Mouse (Mus musculus) MEL (cell line): Measurements from ENCODE around the gene Smagp. TPM values are rescaled to one million over a fixed set of nuclear protein-coding genes. Genes with fewer than 3 reads are reported as not detected.
A peak's percentile ranks its signal among the peaks of the same experiment; 100 is the strongest.

Experiments
- DNase-seq: peaks from one replicate; pipeline ENCODE4 v3.0.0; 2011; ENCODE audit warnings: low read depth, low spot score
- H3K27ac ChIP-seq: 2 replicates; pipeline ENCODE4 v1.5.1; 2012; ENCODE audit warnings: low read depth, mild to moderate bottlenecking, control low read depth, low read length, moderate library complexity; ENCODE audit not compliant: control insufficient read depth
- H3K27me3 ChIP-seq, 2 experiments: fragments of 150-350 bp in 1 of 2; sonication (generic) in 1 of 2; 2 replicates each; pipeline ENCODE4 v1.6.1; 2012; ENCODE audit warnings: low read length in 2 of 2, mild to moderate bottlenecking in 2 of 2, improper control_type of control experiment in 1 of 2, moderate library complexity in 1 of 2; ENCODE audit not compliant: insufficient read depth in 2 of 2, control insufficient read depth in 1 of 2
- H3K36me3 ChIP-seq, 2 experiments: 2 replicates each; pipeline ENCODE4 v1.6.1; 2012 to 2014; ENCODE audit warnings: low read length in 2 of 2, improper control_type of control experiment in 1 of 2, inconsistent platforms in 1 of 2, mild to moderate bottlenecking in 1 of 2; ENCODE audit not compliant: insufficient read depth in 2 of 2, control insufficient read depth in 1 of 2
- H3K4me1 ChIP-seq, 2 experiments: fragments of 150-350 bp in 1 of 2; sonication (generic) in 1 of 2; 2 replicates each; pipeline ENCODE4 v1.6.1; 2012; ENCODE audit warnings: low read length in 2 of 2, improper control_type of control experiment in 1 of 2, mild to moderate bottlenecking in 1 of 2; ENCODE audit not compliant: insufficient read depth in 2 of 2, control insufficient read depth in 1 of 2
- H3K4me3 ChIP-seq, 2 experiments: fragments of 150-350 bp in 1 of 2; sonication (generic) in 1 of 2; 2 replicates each; pipeline ENCODE4 v1.5.1; 2012; ENCODE audit warnings: low read depth in 2 of 2, low read length in 2 of 2, mild to moderate bottlenecking in 2 of 2, moderate library complexity in 2 of 2, control low read depth in 1 of 2, improper control_type of control experiment in 1 of 2; ENCODE audit not compliant: control insufficient read depth in 1 of 2, insufficient read depth in 1 of 2
- H3K79me2 ChIP-seq: 2 replicates; pipeline ENCODE4 v1.6.1; 2012; ENCODE audit warnings: mild to moderate bottlenecking, low read length, moderate library complexity; ENCODE audit not compliant: control insufficient read depth, poor library complexity, insufficient read depth
- H3K9ac ChIP-seq: 2 replicates; pipeline ENCODE4 v1.6.1; 2012; ENCODE audit warnings: low read depth, mild to moderate bottlenecking, control low read depth, low read length, moderate library complexity; ENCODE audit not compliant: control insufficient read depth, poor library complexity, severe bottlenecking
- H3K9me3 ChIP-seq: fragments of 150-350 bp; sonication (generic); replicated peaks from 2 replicates; pipeline ENCODE4 v1.6.1; 2012; ENCODE audit warnings: mild to moderate bottlenecking, low read length, improper control_type of control experiment, moderate library complexity; ENCODE audit not compliant: insufficient read depth
- CTCF ChIP-seq, 3 experiments: IDR thresholded peaks in 2 of 3; conservative IDR thresholded peaks in 1 of 3; 2 replicates each; pipeline ENCODE4 v1.5.1; 2011 to 2012; ENCODE audit warnings: low read length in 3 of 3, low read depth in 2 of 3, mild to moderate bottlenecking in 2 of 3, improper control_type of control experiment in 1 of 3, inconsistent platforms in 1 of 3, mixed read lengths in 1 of 3, moderate library complexity in 1 of 3; ENCODE audit not compliant: control insufficient read depth in 1 of 3, insufficient read depth in 1 of 3, poor library complexity in 1 of 3, severe bottlenecking in 1 of 3
- E2F4 ChIP-seq: IDR thresholded peaks from 2 replicates; pipeline ENCODE4 v1.6.1; 2011; ENCODE audit warnings: low read depth, low read length, improper control_type of control experiment, borderline replicate concordance
- EP300 ChIP-seq, 2 experiments: IDR thresholded peaks; 2 replicates each; pipeline ENCODE4 v1.6.1; 2011; ENCODE audit warnings: improper control_type of control experiment in 2 of 2, low read length in 2 of 2, low read depth in 1 of 2, mild to moderate bottlenecking in 1 of 2
- ETS1 ChIP-seq: IDR thresholded peaks from 2 replicates; pipeline ENCODE4 v1.6.1; 2012; ENCODE audit warnings: low read depth, mild to moderate bottlenecking, inconsistent platforms, low read length, improper control_type of control experiment, moderate library complexity
- GATA1 ChIP-seq: IDR thresholded peaks from 2 replicates; pipeline ENCODE4 v1.6.1; 2011; ENCODE audit warnings: low read depth, low read length, improper control_type of control experiment
- HCFC1 ChIP-seq: IDR thresholded peaks from 2 replicates; pipeline ENCODE4 v1.6.1; 2012; ENCODE audit warnings: low read depth, mild to moderate bottlenecking, inconsistent platforms, low read length, improper control_type of control experiment, moderate library complexity
- MAX ChIP-seq: IDR thresholded peaks from 2 replicates; pipeline ENCODE4 v1.6.1; 2011; ENCODE audit warnings: low read length, improper control_type of control experiment
- MAZ ChIP-seq: IDR thresholded peaks from 2 replicates; pipeline ENCODE4 v1.6.1; 2012; ENCODE audit warnings: low read depth, mild to moderate bottlenecking, inconsistent platforms, low read length, improper control_type of control experiment
- MXI1 ChIP-seq: IDR thresholded peaks from 2 replicates; pipeline ENCODE4 v1.6.1; 2011; ENCODE audit warnings: mild to moderate bottlenecking, low read depth, low read length, improper control_type of control experiment
- MYC ChIP-seq: IDR thresholded peaks from 2 replicates; pipeline ENCODE4 v1.6.1; 2011; ENCODE audit warnings: low read depth, mild to moderate bottlenecking, low read length, improper control_type of control experiment, moderate library complexity
- NELFE ChIP-seq: IDR thresholded peaks from 2 replicates; pipeline ENCODE4 v1.6.1; 2011; ENCODE audit warnings: low read depth, low read length, improper control_type of control experiment
- NRF1 ChIP-seq: IDR thresholded peaks from 2 replicates; pipeline ENCODE4 v1.6.1; 2014; ENCODE audit warnings: low read depth, mild to moderate bottlenecking, inconsistent platforms, low read length, improper control_type of control experiment, moderate library complexity; ENCODE audit not compliant: poor library complexity, insufficient read depth, severe bottlenecking
- POLR2A ChIP-seq, 2 experiments: IDR thresholded peaks; 2 replicates each; pipeline ENCODE4 v1.6.1; 2011 to 2012; ENCODE audit warnings: low read length in 2 of 2, mild to moderate bottlenecking in 2 of 2, control low read depth in 1 of 2, improper control_type of control experiment in 1 of 2, low read depth in 1 of 2, moderate library complexity in 1 of 2; ENCODE audit not compliant: control insufficient read depth in 1 of 2, insufficient read depth in 1 of 2, poor library complexity in 1 of 2
- POLR2AphosphoS2 ChIP-seq: IDR thresholded peaks from 2 replicates; pipeline ENCODE4 v1.6.1; 2011; ENCODE audit warnings: low read length, improper control_type of control experiment
- RCOR1 ChIP-seq: IDR thresholded peaks from 2 replicates; pipeline ENCODE4 v1.6.1; 2012; ENCODE audit warnings: low read depth, mild to moderate bottlenecking, inconsistent platforms, low read length, improper control_type of control experiment
- SIN3A ChIP-seq: IDR thresholded peaks from 2 replicates; pipeline ENCODE4 v1.6.1; 2012; ENCODE audit warnings: low read length, improper control_type of control experiment, inconsistent platforms
- TAL1 ChIP-seq: IDR thresholded peaks from 2 replicates; pipeline ENCODE4 v1.6.1; 2012; ENCODE audit warnings: mild to moderate bottlenecking, inconsistent platforms, low read length, moderate library complexity, mixed read lengths
- TBP ChIP-seq: IDR thresholded peaks from 2 replicates; pipeline ENCODE4 v1.8.0; 2011; ENCODE audit warnings: low read depth, low read length, improper control_type of control experiment
- TCF12 ChIP-seq: IDR thresholded peaks from 2 replicates; pipeline ENCODE4 v1.6.1; 2014; ENCODE audit warnings: low read depth, mild to moderate bottlenecking, inconsistent platforms, low read length, improper control_type of control experiment, moderate library complexity
- USF2 ChIP-seq, 2 experiments: IDR thresholded peaks; 2 replicates each; pipeline ENCODE4 v1.6.1; 2011 to 2012; ENCODE audit warnings: improper control_type of control experiment in 2 of 2, low read length in 2 of 2, borderline replicate concordance in 1 of 2, inconsistent platforms in 1 of 2, low read depth in 1 of 2, mild to moderate bottlenecking in 1 of 2; ENCODE audit not compliant: insufficient read depth in 1 of 2
- polyA plus RNA-seq, 2 experiments: library from polyadenylated mRNA; stranded (reverse) in 1 of 2; unstranded in 1 of 2; fragments of >175 nt in 1 of 2; fragments of >200 nt in 1 of 2; gene quantifications; 2 replicates each; pipeline versions ENCODE4 v1.2.1 to v1.2.4; 2012; ENCODE audit warnings: low replicate concordance in 2 of 2, low read depth in 1 of 2; ENCODE audit not compliant: insufficient read length in 2 of 2, insufficient read depth in 1 of 2, missing spikeins in 1 of 2
- total RNA-seq: library from RNA; depleted of rRNA; stranded (reverse); fragments of 300-350 nt; gene quantifications from 2 replicates; pipeline ENCODE4 v1.2.3, GENCODE M21; 2012

The Smagp gene
- total and polyA plus RNA-seq, 3 experiments, result 2.6 to 22.6 TPM; not detected in 1

- no peak for TF ChIP-seq USF2 (IDR thresholded peaks at IDR 0.05; ENCODE audit: borderline replicate concordance in 1 of 2, insufficient read depth in 1 of 2, low read depth in 1 of 2, low read length in 2 of 2)
These were observed 30.1 kb upstream of the Smagp start (continued) for GRCm38 (mm10) chr15:100666851-100667250.

GRCm38 (mm10) chr15:100666219-100666696 lies 29.5 kb upstream of the Smagp start:
- Histone ChIP-seq H3K4me3 (peak overlapping the region; percentile 70 to 90), H3K9ac (peak overlapping the region; percentile 75), H3K36me3 (peaks cover 0 to 37% of the 10 kb centered on the region in 2 experiments; a peak in 3 of 4 replicates), H3K79me2 (peaks cover 38% of the 10 kb centered on the region), H3K4me1 (peaks cover 26 to 45% of the 10 kb centered on the region in 2 experiments), H3K27ac (peak overlapping the region; percentile 79), H3K9me3 (no peaks in the 10 kb centered on the region), H3K27me3 (no peaks in the 10 kb centered on the region)
- TF ChIP-seq POLR2A (IDR thresholded peaks at IDR 0.05; ENCODE audit: control insufficient read depth in 1 of 2, insufficient read depth in 1 of 2, low read depth in 1 of 2, low read length in 2 of 2, poor library complexity in 1 of 2), result peak in 1 of 2 experiments; percentile 49; a peak in 1 of 4 replicates
- TF ChIP-seq ETS1, result peak; percentile 96
- TF ChIP-seq TBP, result peak; percentile 77
- peak; percentile 50; the same call in 1 of the 2 replicates for TF ChIP-seq MAX
- no peak; the same call in 1 of the 2 replicates for TF ChIP-seq NELFE
- TF ChIP-seq POLR2AphosphoS2, result 0 out of 2 replicates have a peak, but pooled peaks have one; percentile 23
- no peak for TF ChIP-seq HCFC1
- TF ChIP-seq MAZ, result peak; percentile 18; the same call in 1 of the 2 replicates
- TF ChIP-seq SIN3A, result peak; percentile 93
- TF ChIP-seq TAL1, result peak; percentile 91
- TF ChIP-seq E2F4, result peak; percentile 92
- peak; percentile 91 for TF ChIP-seq GATA1
- TF ChIP-seq MXI1, result peak; percentile 40; the same call in 1 of the 2 replicates
- TF ChIP-seq RCOR1, result peak; percentile 87
- peak; percentile 93 for TF ChIP-seq TCF12
- peak; percentile 22; the same call in 1 of the 2 replicates for TF ChIP-seq MYC
- no peak for TF ChIP-seq NRF1
- TF ChIP-seq EP300 (IDR thresholded peaks at IDR 0.05; ENCODE audit: low read depth in 1 of 2, low read length in 2 of 2), result peak; percentile 86 to 92
- TF ChIP-seq CTCF (IDR thresholded peaks at IDR 0.05 in 2 of 3, conservative IDR thresholded peaks at IDR 0.05 in 1 of 3; ENCODE audit: control insufficient read depth in 1 of 3, insufficient read depth in 1 of 3, low read depth in 2 of 3, low read length in 3 of 3, poor library complexity in 1 of 3, severe bottlenecking in 1 of 3), result no peak
- DNase-seq, result peak; percentile 96
